Mouse (Mus musculus) gastrocnemius, postnatal 36 days (tissue): ENCODE results near the gene Egr4. TPM values are rescaled to one million over a fixed set of nuclear protein-coding genes. Genes with fewer than 3 reads are reported as not detected.

ENCODE experiments used
- total RNA-seq, 2 experiments: library from RNA; stranded (reverse); gene quantifications; 2 replicates each; pipeline ENCODE4 v1.2.3; 2021

Egr4 gene
- total RNA-seq, 2 experiments from 2014 or later, result not detected

Other genes with a start within 250 kb of the Egr4 start
- 1 to 10 TPM; 6.9 TPM for gene Sfxn5, start 180.2 kb downstream of the Egr4 start, total RNA-seq
- 10 to 100 TPM; 20.2 to 26.7 TPM for gene Rab11fip5, start 139.0 kb downstream of the Egr4 start, total RNA-seq
- not detected for gene Noto, start 89.7 kb downstream of the Egr4 start, total RNA-seq
- 1 to 10 TPM; 6.8 TPM for gene Smyd5, start 81.6 kb downstream of the Egr4 start, total RNA-seq
- 100 to 1,000 TPM; 107 to 117 TPM for gene Cct7, start 62.1 kb downstream of the Egr4 start, total RNA-seq
- gene Pradc1, start 61.6 kb downstream of the Egr4 start, total RNA-seq, result 10 to 100 TPM in 1 of 2 experiments, 1 to 10 TPM in 1; 9.6 to 11.0 TPM
- gene Fbxo41, start 10.6 kb downstream of the Egr4 start, total RNA-seq, result under 1 TPM in 1 of 2 experiments, not detected in 1; 0.03 TPM
- gene Alms1, start 73.9 kb upstream of the Egr4 start, total RNA-seq, result under 1 TPM; 0.69 to 0.82 TPM
- not detected for gene Nat8f7, start 199.6 kb upstream of the Egr4 start, total RNA-seq